Mouse (Mus musculus) CH12.LX (cell line): ENCODE data around the gene Myh8.

ENCODE experiments used
- CTCF ChIP-seq, 2 experiments: IDR thresholded peaks in 1 of 2; conservative IDR thresholded peaks in 1 of 2; 2 replicates each; pipeline ENCODE4 v1.5.1; 2011 to 2012; ENCODE audit warnings: low read depth in 2 of 2, low read length in 2 of 2, improper control_type of control experiment in 1 of 2, inconsistent platforms in 1 of 2, mild to moderate bottlenecking in 1 of 2, moderate library complexity in 1 of 2
- HCFC1 ChIP-seq: IDR thresholded peaks from 2 replicates; pipeline ENCODE4 v1.6.1; 2012; ENCODE audit warnings: low read depth, mild to moderate bottlenecking, inconsistent platforms, low read length, improper control_type of control experiment
- MAX ChIP-seq: IDR thresholded peaks from 2 replicates; pipeline ENCODE4 v1.6.1; 2011; ENCODE audit warnings: low read length, improper control_type of control experiment
- MEF2A ChIP-seq: IDR thresholded peaks from 2 replicates; pipeline ENCODE4 v1.6.1; 2014; ENCODE audit warnings: low read depth, mild to moderate bottlenecking, inconsistent platforms, low read length, improper control_type of control experiment, borderline replicate concordance
- MYC ChIP-seq: IDR thresholded peaks from 2 replicates; pipeline ENCODE4 v1.6.1; 2011; ENCODE audit warnings: low read depth, mild to moderate bottlenecking, improper control_type of control experiment, low read length
- POLR2A ChIP-seq: IDR thresholded peaks from 2 replicates; pipeline ENCODE4 v1.6.1; 2011; ENCODE audit warnings: low read depth, mild to moderate bottlenecking, improper control_type of control experiment, low read length
- POLR2AphosphoS2 ChIP-seq: IDR thresholded peaks from 2 replicates; pipeline ENCODE4 v1.6.1; 2011; ENCODE audit warnings: low read depth, low read length, improper control_type of control experiment
- TCF12 ChIP-seq: IDR thresholded peaks from 2 replicates; pipeline ENCODE4 v1.6.1; 2014; ENCODE audit warnings: low read depth, mild to moderate bottlenecking, inconsistent platforms, low read length, improper control_type of control experiment
- ZNF384 ChIP-seq: IDR thresholded peaks from 2 replicates; pipeline ENCODE4 v1.6.1; 2012; ENCODE audit warnings: low read depth, low read length, improper control_type of control experiment, inconsistent platforms

DNA sequence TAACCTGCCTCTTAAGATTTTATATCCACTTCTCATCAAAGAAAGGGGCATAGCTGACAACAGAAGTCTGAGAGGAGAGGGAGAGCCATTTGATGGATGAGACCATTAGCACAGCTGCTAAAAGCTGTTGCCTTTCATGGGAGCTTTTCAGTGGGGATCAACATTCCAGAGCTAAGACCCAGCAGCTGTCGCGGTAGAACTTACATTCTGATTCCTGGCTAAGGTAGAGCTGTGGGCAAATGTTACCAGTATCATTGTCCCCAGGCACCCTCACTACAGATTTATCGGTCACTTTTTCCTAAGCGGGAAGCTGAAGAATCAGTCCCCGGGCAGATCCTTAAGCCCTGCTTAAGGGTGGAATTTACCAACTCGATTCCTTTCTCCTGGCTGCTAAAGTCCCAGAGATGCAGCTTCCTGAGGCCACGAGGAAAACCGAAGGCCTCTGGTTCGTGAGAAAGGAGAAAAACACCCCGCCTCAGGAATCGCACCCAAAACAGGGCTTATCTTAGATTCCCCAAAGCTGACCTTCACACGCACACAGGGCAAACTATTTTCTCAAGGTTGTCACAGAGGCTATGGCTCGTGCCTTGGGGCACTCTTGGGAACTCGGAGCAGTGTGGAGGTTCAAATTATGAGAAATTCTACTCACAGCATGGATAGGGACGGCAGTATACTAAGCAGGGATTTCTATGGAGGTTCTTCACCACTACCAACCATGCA, 37.0 kb downstream of the Myh8 start:
- TF ChIP-seq CTCF (conservative IDR thresholded peaks at IDR 0.05 in 1 of 2, IDR thresholded peaks at IDR 0.05 in 1 of 2; ENCODE audit: low read depth in 2 of 2, low read length in 2 of 2) (no peak), TCF12 (no peak), POLR2A (no peak), ZNF384 (no peak), MAX (no peak), MEF2A (no peak), MYC (no peak), POLR2AphosphoS2 (no peak), HCFC1 (no peak)
